Mouse (Mus musculus) liver, embryonic 13.5 days (tissue): Measurements from ENCODE around the gene Ociad1. TPM values are rescaled to one million over a fixed set of nuclear protein-coding genes. Genes with fewer than 3 reads are reported as not detected.

Experiments
- ATAC-seq: fragments of 200-750 bp; cut with Nextera tagmentation; 2 replicates; pipeline ENCODE4 v1.8.0; 2017; ENCODE audit warnings: low read depth, mild to moderate bottlenecking, moderate number of reproducible peaks, moderate library complexity
- DNase-seq: peaks from one replicate; pipeline ENCODE4 v3.0.0; 2022
- H3K27ac ChIP-seq: fragments of 300-500 bp; sonication (generic); 2 replicates; pipeline ENCODE4 v1.5.1; 2015; ENCODE audit warnings: moderate library complexity, mild to moderate bottlenecking, inconsistent platforms
- H3K27me3 ChIP-seq: fragments of 300-500 bp; sonication (generic); 2 replicates; pipeline ENCODE4 v1.6.1; 2015; ENCODE audit warnings: mild to moderate bottlenecking, inconsistent platforms
- H3K36me3 ChIP-seq: fragments of 300-500 bp; sonication (generic); 2 replicates; pipeline ENCODE4 v1.6.1; 2015; ENCODE audit warnings: mild to moderate bottlenecking, inconsistent platforms
- H3K4me1 ChIP-seq: fragments of 300-500 bp; sonication (generic); replicated peaks from 2 replicates; pipeline ENCODE4 v1.6.1; 2015; ENCODE audit warnings: inconsistent platforms
- H3K4me2 ChIP-seq: fragments of 300-500 bp; sonication (generic); 2 replicates; pipeline ENCODE4 v1.6.1; 2015; ENCODE audit warnings: inconsistent platforms, mild to moderate bottlenecking, moderate library complexity
- H3K4me3 ChIP-seq: fragments of 300-500 bp; sonication (generic); replicated peaks from 2 replicates; pipeline ENCODE4 v1.5.1; 2015; ENCODE audit warnings: mild to moderate bottlenecking, inconsistent platforms
- H3K9ac ChIP-seq: fragments of 300-500 bp; sonication (generic); 2 replicates; pipeline ENCODE4 v1.6.1; 2015; ENCODE audit warnings: mild to moderate bottlenecking, inconsistent platforms
- H3K9me3 ChIP-seq: fragments of 300-500 bp; sonication (generic); replicated peaks from 2 replicates; pipeline ENCODE4 v1.6.1; 2016; ENCODE audit warnings: inconsistent platforms
- WGBS: fragments of 180-500 bp; shearing (Covaris S2); methylation state at CpG from one replicate; pipeline ENCODE4 v1.1.7; 2015; ENCODE audit not compliant: insufficient replicate concordance; 5-methylcytosine and 5-hydroxymethylcytosine counted together
- polyA plus RNA-seq: library from polyadenylated mRNA; unstranded; fragments of >200 nt; fragmentation: Nextera tagmentation; extraction: Ambion mirVana; gene quantifications from 2 replicates; pipeline ENCODE4 v1.2.1, GENCODE M21; 2015

The Ociad1 gene
- 144 and 158 TPM in 2 replicates for polyA plus RNA-seq

DNA sequence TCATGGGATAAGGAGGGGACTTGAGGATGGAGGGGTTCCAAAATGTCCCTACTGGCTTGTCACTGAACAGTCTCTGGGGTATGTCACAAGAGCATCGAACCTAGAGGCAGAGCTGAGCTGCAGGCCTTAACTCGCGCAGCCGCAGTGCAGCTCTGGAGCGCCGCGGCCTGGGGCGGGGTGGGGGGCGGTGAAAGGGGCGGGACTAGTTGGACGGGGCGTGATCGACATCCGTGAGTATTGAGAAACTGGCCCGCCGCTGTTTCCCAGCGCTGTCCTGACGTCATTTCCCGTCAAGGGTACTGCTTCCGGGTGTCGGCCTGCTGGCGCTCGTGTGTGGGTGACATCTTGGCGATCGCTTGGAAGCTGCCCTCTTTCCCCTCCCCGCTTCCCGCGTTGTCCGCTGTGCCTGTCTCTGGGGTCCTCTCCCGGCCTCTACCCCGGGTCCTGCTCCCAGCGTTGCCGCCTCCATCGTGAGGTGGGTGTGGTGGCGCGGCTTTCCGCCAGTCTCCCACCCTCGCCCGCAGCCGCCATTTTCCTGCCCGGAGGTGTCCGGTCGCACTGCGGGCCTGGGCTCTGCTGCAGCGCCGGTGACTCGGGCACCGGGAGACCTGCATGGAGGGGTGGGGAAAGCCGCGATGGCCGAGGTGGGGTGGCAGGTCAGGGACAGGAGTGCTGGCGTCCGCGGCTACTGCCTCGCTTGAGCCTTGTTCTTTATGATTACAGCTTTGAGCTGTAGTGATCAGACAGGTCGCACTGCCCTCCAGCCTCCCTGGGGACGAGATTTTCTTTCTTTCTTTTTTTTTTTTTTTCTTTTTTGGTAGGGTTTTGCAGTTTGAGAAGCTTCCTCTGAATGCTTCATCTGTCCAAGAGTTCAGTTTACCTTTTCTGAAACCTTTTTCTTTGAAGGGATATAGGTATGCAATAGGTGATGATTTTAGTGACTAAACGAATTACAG, at the start of gene Ociad1:
TSS of gene Ociad1 (plus strand) at position 283 of the 956 bp plus-strand sequence.
- ATAC-seq: peak; percentile 97
- H3K36me3 ChIP-seq: peaks cover 23% of the 10 kb centered on the region
- under 1% methylated on average over 58 of the region's 58 CpGs for WGBS

DNA sequence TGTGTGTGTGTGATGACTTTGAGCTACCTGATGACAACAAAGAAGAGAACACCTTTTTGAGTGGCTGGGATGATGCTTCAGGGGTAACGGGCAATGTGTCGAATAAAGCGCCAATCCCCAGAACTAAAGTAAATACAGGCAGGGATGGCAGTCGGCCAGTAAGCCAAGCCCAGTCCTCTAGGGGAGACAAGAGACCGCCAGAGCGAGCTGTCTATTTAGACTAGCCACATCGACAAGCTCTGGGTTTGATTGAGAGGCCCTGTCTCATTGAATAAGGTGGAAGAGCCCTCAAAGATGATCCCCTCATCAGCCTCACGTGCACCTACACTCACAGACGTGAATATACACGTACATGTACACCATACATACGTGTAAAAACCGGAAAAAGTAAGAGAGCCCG, 48.2 kb upstream of the Ociad1 start:
- ATAC-seq (no peak), DNase-seq (no peak)
- Histone ChIP-seq H3K4me3 (no peak overlapping the region), H3K27ac (no peak overlapping the region), H3K27me3 (no peaks in the 10 kb centered on the region), H3K9ac (no peak overlapping the region), H3K4me2 (no peak overlapping the region), H3K9me3 (no peaks in the 10 kb centered on the region), H3K36me3 (no peaks in the 10 kb centered on the region), H3K4me1 (peaks cover 74% of the 10 kb centered on the region)
- 75% methylated on average over 13 of the region's 13 CpGs for WGBS

More for the DNA sequence above, at the start of gene Ociad1:
- Histone ChIP-seq H3K27ac (peak within 1 kb of the TSS; percentile 94), H3K4me3 (peak within 1 kb of the TSS; percentile 82), H3K9me3 (no peaks in the 10 kb centered on the region), H3K4me1 (peaks cover 31% of the 10 kb centered on the region), H3K9ac (peak within 1 kb of the TSS; percentile 92), H3K27me3 (no peaks in the 10 kb centered on the region), H3K4me2 (peak within 1 kb of the TSS; percentile 70)
- DNase-seq: peak; percentile 91

DNA sequence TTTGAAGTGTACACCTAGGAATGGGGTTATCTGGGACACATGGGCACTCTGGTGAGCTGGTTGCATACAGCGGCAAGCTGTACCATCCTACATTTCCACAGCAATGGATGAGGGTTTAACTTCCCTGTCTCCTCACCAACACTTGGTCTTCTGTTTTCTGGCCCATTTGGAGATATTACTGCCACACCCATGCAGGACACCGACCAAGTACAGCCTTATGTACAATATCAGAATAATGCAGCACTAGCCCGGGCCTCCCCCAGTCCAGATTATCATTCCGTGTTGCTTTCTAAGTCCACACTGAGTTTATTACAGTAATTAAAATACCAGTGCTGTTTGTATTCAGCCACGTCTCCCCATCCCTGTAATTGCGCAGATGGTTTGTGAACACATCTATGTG, 46.2 kb upstream of the Ociad1 start:
- no peak for DNase-seq
- Histone ChIP-seq H3K27me3 (no peaks in the 10 kb centered on the region), H3K36me3 (0 out of 2 replicates have a peak, but pooled peaks cover 3% of the 10 kb centered on the region), H3K9ac (peak overlapping the region; percentile 22; the same call in 1 of the 2 replicates), H3K9me3 (no peaks in the 10 kb centered on the region), H3K27ac (peak overlapping the region; percentile 54), H3K4me2 (peak overlapping the region; percentile 39), H3K4me1 (peaks cover 86% of the 10 kb centered on the region), H3K4me3 (no peak overlapping the region)
- 46% methylated on average over 6 of the region's 6 CpGs for WGBS
- peak; percentile 84 for ATAC-seq

GRCm38 (mm10) chr5:73248211-73248610, 44.4 kb upstream of the Ociad1 start:
- H3K27ac ChIP-seq: no peak overlapping the region
- H3K9ac ChIP-seq: no peak overlapping the region
- no peak overlapping the region for H3K4me3 ChIP-seq
- 0 out of 2 replicates have a peak, but pooled peaks cover 3% of the 10 kb centered on the region for H3K36me3 ChIP-seq
- H3K4me2 ChIP-seq: no peak overlapping the region
- no peaks in the 10 kb centered on the region for H3K9me3 ChIP-seq
- DNase-seq (no peak), ATAC-seq (no peak)
- WGBS: 85% methylated on average over 8 of the region's 8 CpGs
- no peaks in the 10 kb centered on the region for H3K27me3 ChIP-seq
- H3K4me1 ChIP-seq: peaks cover 85% of the 10 kb centered on the region

DNA sequence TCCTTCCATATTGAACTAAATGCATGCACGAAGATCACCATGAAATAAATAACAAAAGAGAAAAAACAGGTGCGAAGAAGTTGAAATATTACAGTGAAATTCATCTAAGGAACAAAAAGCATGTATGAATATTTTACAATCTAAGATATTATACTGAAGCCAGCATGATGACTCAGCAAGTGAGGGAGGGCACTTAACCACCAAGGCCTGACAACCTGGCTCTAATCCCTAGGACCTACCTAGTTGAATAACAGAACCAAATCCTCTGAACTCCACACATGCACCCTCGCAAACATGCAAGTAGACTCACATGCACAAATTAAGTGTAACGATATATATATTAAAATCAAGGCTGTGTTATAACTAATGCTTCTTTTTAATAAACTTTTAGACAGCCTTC, 43.2 kb upstream of the Ociad1 start:
- ATAC-seq: no peak
- Histone ChIP-seq H3K9ac (no peak overlapping the region), H3K27me3 (no peaks in the 10 kb centered on the region)

GRCm38 (mm10) chr5:73252739-73253138, 39.8 kb upstream of the Ociad1 start:
- Histone ChIP-seq H3K4me2 (peak overlapping the region; percentile 87), H3K9ac (peak overlapping the region; percentile 48), H3K9me3 (no peaks in the 10 kb centered on the region), H3K4me3 (peak overlapping the region; percentile 9; the same call in 1 of the 2 replicates), H3K4me1 (peaks cover 69% of the 10 kb centered on the region), H3K27me3 (no peaks in the 10 kb centered on the region), H3K36me3 (0 out of 2 replicates have a peak, but pooled peaks cover 3% of the 10 kb centered on the region), H3K27ac (peak overlapping the region; percentile 88)
- no peak for ATAC-seq
- no peak for DNase-seq

More for the DNA sequence above, 43.2 kb upstream of the Ociad1 start:
- H3K4me1 ChIP-seq: peaks cover 90% of the 10 kb centered on the region
- DNase-seq: no peak
- no peak overlapping the region for H3K4me2 ChIP-seq
- WGBS: 83% methylated on average over 4 of the region's 4 CpGs
- no peaks in the 10 kb centered on the region for H3K9me3 ChIP-seq
- H3K4me3 ChIP-seq: no peak overlapping the region
- H3K27ac ChIP-seq: peak overlapping the region; percentile 36; the same call in 1 of the 2 replicates
- H3K36me3 ChIP-seq: 0 out of 2 replicates have a peak, but pooled peaks cover 3% of the 10 kb centered on the region

- Histone ChIP-seq H3K27ac (peak overlapping the region; percentile 93), H3K9ac (peak overlapping the region; percentile 93), H3K27me3 (no peaks in the 10 kb centered on the region), H3K4me1 (peaks cover 68% of the 10 kb centered on the region), H3K36me3 (0 out of 2 replicates have a peak, but pooled peaks cover 3% of the 10 kb centered on the region), H3K4me3 (peak overlapping the region; percentile 94), H3K4me2 (peak overlapping the region; percentile 87), H3K9me3 (no peaks in the 10 kb centered on the region)
- WGBS: 9% methylated on average over 5 of the region's 5 CpGs
- no peak for DNase-seq
- no peak for ATAC-seq
Measured at GRCm38 (mm10) chr5:73254660-73255059, 37.9 kb upstream of the Ociad1 start.

GRCm38 (mm10) chr5:73255321-73256251, 37.0 kb upstream of the Ociad1 start:
- H3K9ac ChIP-seq: peak overlapping the region; percentile 93
- H3K36me3 ChIP-seq: no peaks in the 10 kb centered on the region
- no peaks in the 10 kb centered on the region for H3K9me3 ChIP-seq
- under 1% methylated on average over 129 of the region's 129 CpGs for WGBS
- H3K4me1 ChIP-seq: peaks cover 59% of the 10 kb centered on the region
- H3K4me2 ChIP-seq: peak overlapping the region; percentile 87
- H3K4me3 ChIP-seq: peak overlapping the region; percentile 94
- peak; percentile 53 for DNase-seq
- peak overlapping the region; percentile 93 for H3K27ac ChIP-seq
- H3K27me3 ChIP-seq: no peaks in the 10 kb centered on the region
- ATAC-seq: peak; percentile 22

GRCm38 (mm10) chr5:73256352-73257065, 36.1 kb upstream of the Ociad1 start, which contains the start of gene Fryl:
TSS of gene Fryl (minus strand) at chr5:73256619.
- under 1% methylated on average over 43 of the region's 44 CpGs for WGBS
- peak within 1 kb of the TSS; percentile 94 for H3K4me3 ChIP-seq
- H3K9me3 ChIP-seq: no peaks in the 10 kb centered on the region
- ATAC-seq: peak; percentile 96
- H3K4me1 ChIP-seq: peaks cover 54% of the 10 kb centered on the region
- peak; percentile 94 for DNase-seq
- peak within 1 kb of the TSS; percentile 87 for H3K4me2 ChIP-seq
- peak within 1 kb of the TSS; percentile 93 for H3K27ac ChIP-seq
- H3K36me3 ChIP-seq: no peaks in the 10 kb centered on the region
- H3K27me3 ChIP-seq: no peaks in the 10 kb centered on the region
- peak within 1 kb of the TSS; percentile 93 for H3K9ac ChIP-seq

DNA sequence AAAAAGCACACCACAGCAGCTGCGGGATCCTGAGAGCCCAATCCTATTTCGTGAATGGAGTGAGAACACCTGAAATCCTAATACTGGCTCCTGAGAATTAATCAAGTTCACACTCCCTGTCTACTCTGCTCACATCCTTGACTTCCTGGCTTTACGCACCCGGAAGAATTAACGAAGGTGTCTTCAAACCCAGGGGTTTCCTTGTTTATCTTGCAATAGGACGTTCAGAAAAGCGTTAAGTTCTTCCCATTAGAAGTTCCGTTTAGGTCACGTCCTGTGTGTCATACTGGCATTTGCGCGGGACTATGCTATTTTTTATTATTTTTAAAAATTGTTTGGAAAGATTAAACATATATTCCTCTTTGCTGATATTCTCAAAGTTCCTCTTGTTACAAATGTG, 35.5 kb upstream of the Ociad1 start:
- Histone ChIP-seq H3K4me2 (peak overlapping the region; percentile 81), H3K27ac (peak overlapping the region; percentile 80), H3K9me3 (no peaks in the 10 kb centered on the region), H3K4me3 (peak overlapping the region; percentile 65), H3K4me1 (peaks cover 50% of the 10 kb centered on the region), H3K9ac (peak overlapping the region; percentile 67), H3K36me3 (no peaks in the 10 kb centered on the region), H3K27me3 (no peaks in the 10 kb centered on the region)
- no peak for DNase-seq
- ATAC-seq: no peak
- 1% methylated on average over 11 of the region's 11 CpGs for WGBS
